Mouse (Mus musculus): ENCODE data around the gene Gm19426. TPM values are rescaled to one million over a fixed set of nuclear protein-coding genes. Genes with fewer than 3 reads are reported as not detected.

Gm19426 gene
- polyA plus RNA-seq, 1 experiment from 2014 or later, result 6.9 TPM

GRCm38 (mm10) chr2:84741841-84742450 is 1.5 kb downstream of the Gm19426 start:
- Histone ChIP-seq H3K4me3 (peak overlapping the region; percentile 92), H3K27me3 (ENCODE audit: insufficient read depth, poor library complexity, severe bottlenecking) (no peaks in the 10 kb centered on the region), H3K27ac (peak overlapping the region; percentile 100), H3K36me3 (peaks cover 25% of the 10 kb centered on the region), H3K4me1 (peaks cover 68% of the 10 kb centered on the region), H3K9me3 (no peaks in the 10 kb centered on the region)
- DNase-seq (ENCODE audit: low spot score), result no peak
- 6% methylated on average over 5 of the region's 5 CpGs for WGBS

GRCm38 (mm10) chr2:84740608-84741333 is 2.7 kb downstream of the Gm19426 start:
- Histone ChIP-seq H3K9me3 (no peaks in the 10 kb centered on the region), H3K36me3 (peaks cover 25% of the 10 kb centered on the region), H3K27me3 (ENCODE audit: insufficient read depth, poor library complexity, severe bottlenecking) (no peaks in the 10 kb centered on the region), H3K27ac (no peak overlapping the region), H3K4me1 (peaks cover 76% of the 10 kb centered on the region), H3K4me3 (peak overlapping the region; percentile 92)
- WGBS, result 76% methylated on average over 15 of the region's 15 CpGs
- no peak for DNase-seq (ENCODE audit: low spot score)

GRCm38 (mm10) chr2:84738271-84738911 is 5.1 kb downstream of the Gm19426 start:
- Histone ChIP-seq H3K4me3 (peak overlapping the region; percentile 40), H3K4me1 (peaks cover 88% of the 10 kb centered on the region), H3K27ac (peak overlapping the region; percentile 84), H3K36me3 (peaks cover 25% of the 10 kb centered on the region), H3K27me3 (ENCODE audit: insufficient read depth, poor library complexity, severe bottlenecking) (no peaks in the 10 kb centered on the region), H3K9me3 (no peaks in the 10 kb centered on the region)
- DNase-seq (ENCODE audit: low spot score), result peak; percentile 88
- WGBS, result 2% methylated on average over 12 of the region's 12 CpGs

GRCm38 (mm10) chr2:84737451-84737925 is 6.0 kb downstream of the Gm19426 start:
- 8% methylated on average over 8 of the region's 8 CpGs for WGBS
- Histone ChIP-seq H3K9me3 (no peaks in the 10 kb centered on the region), H3K27me3 (ENCODE audit: insufficient read depth, poor library complexity, severe bottlenecking) (no peaks in the 10 kb centered on the region), H3K36me3 (peaks cover 25% of the 10 kb centered on the region), H3K27ac (peak overlapping the region; percentile 84), H3K4me3 (peak overlapping the region; percentile 1; the same call in 1 of the 2 replicates), H3K4me1 (peaks cover 87% of the 10 kb centered on the region)
- peak; percentile 82 for DNase-seq (ENCODE audit: low spot score)

- 9% methylated on average over 27 of the region's 27 CpGs for WGBS
- peak overlapping the region; percentile 60 for H3K4me3 ChIP-seq
- H3K27ac ChIP-seq, result peak overlapping the region; percentile 84
- no peaks in the 10 kb centered on the region for H3K9me3 ChIP-seq
- peaks cover 77% of the 10 kb centered on the region for H3K4me1 ChIP-seq
- peaks cover 18% of the 10 kb centered on the region for H3K36me3 ChIP-seq
- H3K27me3 ChIP-seq (ENCODE audit: insufficient read depth, poor library complexity, severe bottlenecking), result no peaks in the 10 kb centered on the region
- no peak for DNase-seq (ENCODE audit: low spot score)
These were observed 6.9 kb downstream of the Gm19426 start for GRCm38 (mm10) chr2:84736312-84737161.

- Histone ChIP-seq H3K27ac (peak overlapping the region; percentile 84), H3K4me3 (peak overlapping the region; percentile 60), H3K9me3 (no peaks in the 10 kb centered on the region), H3K36me3 (peaks cover 7% of the 10 kb centered on the region; the same call in 1 of the 2 replicates), H3K27me3 (ENCODE audit: insufficient read depth, poor library complexity, severe bottlenecking) (no peaks in the 10 kb centered on the region), H3K4me1 (peaks cover 67% of the 10 kb centered on the region)
- peak; percentile 92 for DNase-seq (ENCODE audit: low spot score)
- 12% methylated on average over 7 of the region's 7 CpGs for WGBS
These were observed 8.0 kb downstream of the Gm19426 start for GRCm38 (mm10) chr2:84735346-84735920.

- DNase-seq (ENCODE audit: low spot score), result no peak
- 3% methylated on average over 2 of the region's 2 CpGs for WGBS
- H3K4me3 ChIP-seq, result peak overlapping the region; percentile 60
- peak overlapping the region; percentile 84 for H3K27ac ChIP-seq
- H3K36me3 ChIP-seq, result 0 out of 2 replicates have a peak, but pooled peaks cover 1% of the 10 kb centered on the region
- H3K4me1 ChIP-seq, result peaks cover 62% of the 10 kb centered on the region
- no peaks in the 10 kb centered on the region for H3K27me3 ChIP-seq (ENCODE audit: insufficient read depth, poor library complexity, severe bottlenecking)
- H3K9me3 ChIP-seq, result no peaks in the 10 kb centered on the region
These were observed 8.5 kb downstream of the Gm19426 start for GRCm38 (mm10) chr2:84734919-84735318.

- Histone ChIP-seq H3K4me1 (peaks cover 57% of the 10 kb centered on the region), H3K9me3 (no peaks in the 10 kb centered on the region), H3K27ac (peak overlapping the region; percentile 84), H3K36me3 (no peaks in the 10 kb centered on the region), H3K4me3 (peak overlapping the region; percentile 60), H3K27me3 (ENCODE audit: insufficient read depth, poor library complexity, severe bottlenecking) (no peaks in the 10 kb centered on the region)
- no peak for DNase-seq (ENCODE audit: low spot score)
- under 1% methylated on average over 11 of the region's 11 CpGs for WGBS
These were observed 9.0 kb downstream of the Gm19426 start for GRCm38 (mm10) chr2:84734351-84734864.

- Histone ChIP-seq H3K4me1 (peaks cover 51% of the 10 kb centered on the region), H3K27me3 (ENCODE audit: insufficient read depth, poor library complexity, severe bottlenecking) (no peaks in the 10 kb centered on the region)
- WGBS, result 3% methylated on average over 8 of the region's 8 CpGs
These were observed 9.7 kb downstream of the Gm19426 start, which contains the start of gene Ypel4 for GRCm38 (mm10) chr2:84733579-84734300. Ypel4 (plus strand) TSS chr2:84734058.

GRCm38 (mm10) chr2:84732394-84732793 is 11.1 kb downstream of the Gm19426 start:
- Histone ChIP-seq H3K9me3 (no peaks in the 10 kb centered on the region), H3K4me1 (peaks cover 41% of the 10 kb centered on the region), H3K27me3 (ENCODE audit: insufficient read depth, poor library complexity, severe bottlenecking) (no peaks in the 10 kb centered on the region), H3K27ac (no peak overlapping the region), H3K4me3 (no peak overlapping the region), H3K36me3 (no peaks in the 10 kb centered on the region)
- peak; percentile 28 for DNase-seq (ENCODE audit: low spot score)
- 80% methylated on average over 1 of the region's 1 CpGs for WGBS

More at GRCm38 (mm10) chr2:84733579-84734300, 9.7 kb downstream of the Gm19426 start, which contains the start of gene Ypel4:
- peak; percentile 88 for DNase-seq (ENCODE audit: low spot score)
- Histone ChIP-seq H3K36me3 (no peaks in the 10 kb centered on the region), H3K27ac (peak within 1 kb of the TSS; percentile 84), H3K4me3 (peak within 1 kb of the TSS; percentile 60), H3K9me3 (no peaks in the 10 kb centered on the region)

GRCm38 (mm10) chr2:84731206-84731605 is 12.2 kb downstream of the Gm19426 start:
- H3K27me3 ChIP-seq (ENCODE audit: insufficient read depth, poor library complexity, severe bottlenecking), result no peaks in the 10 kb centered on the region
- DNase-seq (ENCODE audit: low spot score), result no peak
- H3K9me3 ChIP-seq, result no peaks in the 10 kb centered on the region
- no peaks in the 10 kb centered on the region for H3K36me3 ChIP-seq
- 71% methylated on average over 3 of the region's 3 CpGs for WGBS
- peaks cover 34% of the 10 kb centered on the region for H3K4me1 ChIP-seq
- H3K4me3 ChIP-seq, result no peak overlapping the region
- no peak overlapping the region for H3K27ac ChIP-seq
